Mouse (Mus musculus) E14TG2a.4 (cell line): Measurements from ENCODE around the gene Bcl2.

Source experiments
- H3K27me3 ChIP-seq: 2 replicates; pipeline ENCODE4 v1.6.1; 2014; ENCODE audit warnings: low read length, control low read depth; ENCODE audit not compliant: insufficient read depth
- H3K36me3 ChIP-seq: 2 replicates; pipeline ENCODE4 v1.6.1; 2014; ENCODE audit warnings: low read length, control low read depth; ENCODE audit not compliant: insufficient read depth
- H3K4me1 ChIP-seq: replicated peaks from 2 replicates; pipeline ENCODE4 v1.6.1; 2014; ENCODE audit warnings: low read depth, low read length, control low read depth
- H3K4me3 ChIP-seq: replicated peaks from 2 replicates; pipeline ENCODE4 v1.5.1; 2014; ENCODE audit warnings: mild to moderate bottlenecking, low read length
- H3K9me3 ChIP-seq: 2 replicates; pipeline ENCODE4 v1.6.1; 2014; ENCODE audit warnings: low read length, control low read depth
- CTCF ChIP-seq: conservative IDR thresholded peaks from 2 replicates; pipeline ENCODE4 v1.5.1; 2014; ENCODE audit warnings: low read length
- NANOG ChIP-seq: IDR thresholded peaks from 2 replicates; pipeline ENCODE4 v1.6.1; 2014; ENCODE audit warnings: borderline replicate concordance, low read length, mixed read lengths
- POU5F1 ChIP-seq: IDR thresholded peaks from 2 replicates; pipeline ENCODE4 v1.6.1; 2014; ENCODE audit warnings: low read length, borderline replicate concordance

Gene Bcl2

GRCm38 (mm10) chr1:106570870-106571269 is 143.2 kb downstream of the Bcl2 start:
- Histone ChIP-seq H3K36me3 (no peaks in the 10 kb centered on the region), H3K4me1 (peaks cover 2% of the 10 kb centered on the region; the same call in 1 of the 2 replicates), H3K27me3 (no peaks in the 10 kb centered on the region), H3K9me3 (no peaks in the 10 kb centered on the region), H3K4me3 (no peak overlapping the region)
- TF ChIP-seq POU5F1 = no peak
- no peak for TF ChIP-seq NANOG
- TF ChIP-seq CTCF = no peak

- no peaks in the 10 kb centered on the region for H3K36me3 ChIP-seq
- TF ChIP-seq CTCF (no peak), NANOG (no peak), POU5F1 (no peak)
- H3K4me1 ChIP-seq = peaks cover 7% of the 10 kb centered on the region
- no peak overlapping the region for H3K4me3 ChIP-seq
- H3K9me3 ChIP-seq = no peaks in the 10 kb centered on the region
- H3K27me3 ChIP-seq = no peaks in the 10 kb centered on the region
Measured at GRCm38 (mm10) chr1:106570366-106570765, 143.7 kb downstream of the Bcl2 start.

GRCm38 (mm10) chr1:106569674-106570073 is 144.4 kb downstream of the Bcl2 start:
- no peak overlapping the region for H3K4me3 ChIP-seq
- H3K27me3 ChIP-seq = no peaks in the 10 kb centered on the region
- H3K36me3 ChIP-seq = no peaks in the 10 kb centered on the region
- H3K4me1 ChIP-seq = peaks cover 13% of the 10 kb centered on the region
- TF ChIP-seq NANOG = no peak
- no peak for TF ChIP-seq POU5F1
- no peaks in the 10 kb centered on the region for H3K9me3 ChIP-seq

- Histone ChIP-seq H3K4me1 (peaks cover 21% of the 10 kb centered on the region), H3K36me3 (no peaks in the 10 kb centered on the region), H3K9me3 (no peaks in the 10 kb centered on the region), H3K4me3 (no peak overlapping the region), H3K27me3 (no peaks in the 10 kb centered on the region)
- TF ChIP-seq POU5F1 (no peak), NANOG (no peak), CTCF (no peak)
Measured at GRCm38 (mm10) chr1:106568868-106569267, 145.2 kb downstream of the Bcl2 start.

DNA sequence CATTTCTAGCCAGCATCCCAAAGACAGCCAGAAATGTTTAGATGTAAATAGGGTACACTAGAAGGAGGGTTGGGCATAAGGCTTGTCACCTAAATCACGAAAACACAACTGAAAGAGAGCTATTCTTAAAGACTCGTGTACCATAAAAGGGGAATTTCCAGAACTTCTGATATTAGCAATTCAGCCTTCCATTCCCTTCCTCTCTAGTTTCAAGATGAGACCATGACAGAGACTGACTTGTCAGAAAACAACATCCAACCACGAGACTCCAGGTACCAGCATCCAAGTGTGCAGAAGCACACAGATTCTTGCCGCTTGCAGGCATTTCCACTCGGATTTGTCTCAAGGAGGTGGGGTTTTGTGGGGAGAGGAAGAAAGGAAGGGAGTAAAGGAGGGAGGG is 146.6 kb downstream of the Bcl2 start:
- Histone ChIP-seq H3K4me1 (peaks cover 24% of the 10 kb centered on the region), H3K27me3 (no peaks in the 10 kb centered on the region), H3K36me3 (no peaks in the 10 kb centered on the region), H3K4me3 (no peak overlapping the region), H3K9me3 (no peaks in the 10 kb centered on the region; the same call in 1 of the 2 replicates)
- TF ChIP-seq NANOG (no peak), CTCF (no peak), POU5F1 (no peak)

GRCm38 (mm10) chr1:106566120-106567086 is 147.7 kb downstream of the Bcl2 start:
- no peaks in the 10 kb centered on the region; the same call in 1 of the 2 replicates for H3K9me3 ChIP-seq
- H3K4me1 ChIP-seq = peaks cover 24% of the 10 kb centered on the region
- no peaks in the 10 kb centered on the region for H3K36me3 ChIP-seq
- TF ChIP-seq NANOG = no peak
- no peak for TF ChIP-seq POU5F1
- no peak for TF ChIP-seq CTCF
- H3K27me3 ChIP-seq = no peaks in the 10 kb centered on the region
- no peak overlapping the region for H3K4me3 ChIP-seq

DNA sequence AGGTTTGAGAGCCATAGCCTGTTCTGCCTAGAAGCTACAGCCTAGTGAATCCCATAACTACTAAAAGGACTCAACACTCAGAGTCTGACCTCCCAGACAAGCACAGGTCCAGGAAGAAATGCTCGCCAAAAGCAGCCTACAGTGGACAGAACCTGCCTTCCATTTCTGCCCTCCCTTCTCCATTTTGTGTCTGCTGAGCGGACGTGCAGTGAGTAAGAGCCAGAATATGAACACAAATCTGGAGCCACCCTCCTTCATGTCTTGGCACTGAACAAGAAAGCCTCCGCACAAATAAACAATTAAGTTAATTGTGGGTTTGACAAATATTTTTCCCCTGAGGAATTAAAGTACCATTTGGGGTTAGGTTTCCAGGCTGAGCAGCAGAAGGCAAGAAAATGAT is 148.8 kb downstream of the Bcl2 start:
- Histone ChIP-seq H3K36me3 (no peaks in the 10 kb centered on the region), H3K9me3 (no peaks in the 10 kb centered on the region; the same call in 1 of the 2 replicates), H3K4me3 (no peak overlapping the region), H3K27me3 (no peaks in the 10 kb centered on the region), H3K4me1 (peaks cover 29% of the 10 kb centered on the region)
- TF ChIP-seq NANOG (no peak), CTCF (no peak), POU5F1 (no peak)

DNA sequence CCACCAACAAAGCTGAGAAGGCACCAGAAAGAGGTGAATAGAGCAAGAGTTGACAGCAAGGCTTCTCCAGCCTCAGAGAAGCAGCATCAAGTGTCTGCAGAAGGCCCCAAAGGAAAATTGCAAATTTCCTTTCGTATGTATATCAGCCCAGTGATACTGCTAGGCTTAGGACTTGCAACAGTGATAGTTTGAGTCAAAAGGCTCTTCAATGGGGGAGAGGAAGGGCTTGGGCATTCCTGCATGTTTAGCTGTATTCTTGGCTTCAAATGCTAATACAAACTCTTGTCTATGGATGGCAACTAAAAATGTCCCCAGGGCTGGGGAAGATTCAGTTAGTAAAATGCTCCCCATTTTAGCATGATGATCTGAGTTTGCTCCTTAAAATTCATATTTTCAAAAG is 149.6 kb downstream of the Bcl2 start:
- Histone ChIP-seq H3K4me3 (no peak overlapping the region), H3K4me1 (peaks cover 29% of the 10 kb centered on the region), H3K27me3 (no peaks in the 10 kb centered on the region), H3K9me3 (no peaks in the 10 kb centered on the region; the same call in 1 of the 2 replicates), H3K36me3 (no peaks in the 10 kb centered on the region)
- TF ChIP-seq POU5F1 (no peak), CTCF (no peak), NANOG (no peak)

DNA sequence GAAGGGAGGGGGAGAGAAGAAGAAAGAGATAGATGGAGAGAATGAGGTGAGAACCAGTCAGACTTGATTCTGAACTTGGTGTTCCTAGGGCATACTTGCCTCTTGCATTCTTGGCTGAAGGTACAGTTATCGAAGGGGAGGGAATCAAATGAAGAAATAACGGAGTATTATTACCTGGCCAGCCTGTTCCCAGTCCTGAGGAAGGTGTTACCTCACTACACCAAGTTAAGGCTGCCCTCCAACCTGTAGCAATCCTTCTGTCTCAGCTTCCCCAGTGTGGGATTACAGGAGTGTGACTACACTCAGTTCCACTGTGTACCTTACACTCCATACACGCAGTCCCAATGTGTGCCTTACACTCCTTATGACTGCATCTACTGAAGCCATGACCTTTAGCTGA is 151.3 kb downstream of the Bcl2 start:
- Histone ChIP-seq H3K36me3 (no peaks in the 10 kb centered on the region), H3K27me3 (no peaks in the 10 kb centered on the region), H3K4me1 (peaks cover 29% of the 10 kb centered on the region), H3K9me3 (no peaks in the 10 kb centered on the region; the same call in 1 of the 2 replicates), H3K4me3 (no peak overlapping the region)
- TF ChIP-seq POU5F1 = no peak
- TF ChIP-seq NANOG = no peak
- no peak for TF ChIP-seq CTCF
